Mouse (Mus musculus) liver, embryonic 13.5 days (tissue): ENCODE measurements around the gene Vmn1r230. TPM values are rescaled to one million over a fixed set of nuclear protein-coding genes. Genes with fewer than 3 reads are reported as not detected.

Experiments
- ATAC-seq: fragments of 200-750 bp; cut with Nextera tagmentation; 2 replicates; pipeline ENCODE4 v1.8.0; 2017; ENCODE audit warnings: low read depth, mild to moderate bottlenecking, moderate number of reproducible peaks, moderate library complexity
- DNase-seq: peaks from one replicate; pipeline ENCODE4 v3.0.0; 2022
- H3K27ac ChIP-seq: fragments of 300-500 bp; sonication (generic); 2 replicates; pipeline ENCODE4 v1.5.1; 2015; ENCODE audit warnings: moderate library complexity, mild to moderate bottlenecking, inconsistent platforms
- H3K27me3 ChIP-seq: fragments of 300-500 bp; sonication (generic); 2 replicates; pipeline ENCODE4 v1.6.1; 2015; ENCODE audit warnings: mild to moderate bottlenecking, inconsistent platforms
- H3K36me3 ChIP-seq: fragments of 300-500 bp; sonication (generic); 2 replicates; pipeline ENCODE4 v1.6.1; 2015; ENCODE audit warnings: mild to moderate bottlenecking, inconsistent platforms
- H3K4me1 ChIP-seq: fragments of 300-500 bp; sonication (generic); replicated peaks from 2 replicates; pipeline ENCODE4 v1.6.1; 2015; ENCODE audit warnings: inconsistent platforms
- H3K4me2 ChIP-seq: fragments of 300-500 bp; sonication (generic); 2 replicates; pipeline ENCODE4 v1.6.1; 2015; ENCODE audit warnings: inconsistent platforms, mild to moderate bottlenecking, moderate library complexity
- H3K4me3 ChIP-seq: fragments of 300-500 bp; sonication (generic); replicated peaks from 2 replicates; pipeline ENCODE4 v1.5.1; 2015; ENCODE audit warnings: mild to moderate bottlenecking, inconsistent platforms
- H3K9ac ChIP-seq: fragments of 300-500 bp; sonication (generic); 2 replicates; pipeline ENCODE4 v1.6.1; 2015; ENCODE audit warnings: mild to moderate bottlenecking, inconsistent platforms
- H3K9me3 ChIP-seq: fragments of 300-500 bp; sonication (generic); replicated peaks from 2 replicates; pipeline ENCODE4 v1.6.1; 2016; ENCODE audit warnings: inconsistent platforms
- WGBS: fragments of 180-500 bp; shearing (Covaris S2); methylation state at CpG from one replicate; pipeline ENCODE4 v1.1.7; 2015; ENCODE audit not compliant: insufficient replicate concordance; 5-methylcytosine and 5-hydroxymethylcytosine counted together
- polyA plus RNA-seq: library from polyadenylated mRNA; unstranded; fragments of >200 nt; fragmentation: Nextera tagmentation; extraction: Ambion mirVana; gene quantifications from 2 replicates; pipeline ENCODE4 v1.2.1, GENCODE M21; 2015

Vmn1r230 gene
- not detected in 2 replicates for polyA plus RNA-seq

- Histone ChIP-seq H3K27me3 (no peaks in the 10 kb centered on the region), H3K4me3 (no peak within 1 kb of the TSS), H3K4me2 (no peak within 1 kb of the TSS), H3K27ac (no peak within 1 kb of the TSS), H3K36me3 (no peaks in the 10 kb centered on the region), H3K9ac (no peak within 1 kb of the TSS), H3K4me1 (no peaks in the 10 kb centered on the region), H3K9me3 (no peaks in the 10 kb centered on the region)
- no peak for DNase-seq
- no peak for ATAC-seq
- 3% methylated on average over 1 of the region's 1 CpGs for WGBS
Measured at GRCm38 (mm10) chr17:20840144-20840543, at the start of gene Vmn1r230. Gene Vmn1r230, plus strand, starts transcription at chr17:20840444.

GRCm38 (mm10) chr17:20811255-20811654 is 29.0 kb upstream of the Vmn1r230 start, which contains the start of gene Vmn1r229:
Gene Vmn1r229, plus strand, starts transcription at chr17:20811555.
- no peaks in the 10 kb centered on the region for H3K9me3 ChIP-seq
- 25% methylated on average over 1 of the region's 1 CpGs for WGBS
- no peak within 1 kb of the TSS for H3K27ac ChIP-seq
- H3K4me2 ChIP-seq, result no peak within 1 kb of the TSS
- H3K4me1 ChIP-seq, result no peaks in the 10 kb centered on the region
- ATAC-seq, result no peak
- no peaks in the 10 kb centered on the region for H3K27me3 ChIP-seq
- H3K36me3 ChIP-seq, result no peaks in the 10 kb centered on the region
- no peak within 1 kb of the TSS for H3K9ac ChIP-seq
- H3K4me3 ChIP-seq, result no peak within 1 kb of the TSS
- DNase-seq, result no peak

Other genes with a start within 250 kb of the Vmn1r230 start
- 0.01 TPM in 1 of 2 replicates, not detected in the other for gene Vmn2r110, start 244.0 kb upstream of the Vmn1r230 start, polyA plus RNA-seq
- gene Fpr-rs3, start 215.6 kb upstream of the Vmn1r230 start, polyA plus RNA-seq, result not detected in 2 replicates
- not detected in 2 replicates for gene Vmn1r226, start 157.6 kb upstream of the Vmn1r230 start, polyA plus RNA-seq
- not detected in 2 replicates for gene Vmn1r227, start 110.6 kb upstream of the Vmn1r230 start, polyA plus RNA-seq
- gene Vmn1r228, start 54.3 kb upstream of the Vmn1r230 start, polyA plus RNA-seq, result not detected in 2 replicates
- gene Vmn1r229, start 28.9 kb upstream of the Vmn1r230 start, polyA plus RNA-seq, result not detected in 2 replicates
- not detected in 2 replicates for gene Vmn1r231, start 64.6 kb downstream of the Vmn1r230 start, polyA plus RNA-seq
- not detected in 2 replicates for gene Vmn1r232, start 79.3 kb downstream of the Vmn1r230 start, polyA plus RNA-seq
- gene Ppp2r1a, start 104.9 kb downstream of the Vmn1r230 start, polyA plus RNA-seq, result 111 and 115 TPM in 2 replicates
- not detected in 2 replicates for gene Vmn1r233, start 156.0 kb downstream of the Vmn1r230 start, polyA plus RNA-seq
- gene Zfp160, start 168.5 kb downstream of the Vmn1r230 start, polyA plus RNA-seq, result 4.8 and 5.1 TPM in 2 replicates